Mouse (Mus musculus) MEL (cell line): ENCODE results near the gene Syp. TPM values are rescaled to one million over a fixed set of nuclear protein-coding genes. Genes with fewer than 3 reads are reported as not detected.

Source experiments
- DNase-seq: peaks from one replicate; pipeline ENCODE4 v3.0.0; 2011; ENCODE audit warnings: low read depth, low spot score
- H3K27ac ChIP-seq: 2 replicates; pipeline ENCODE4 v1.5.1; 2012; ENCODE audit warnings: low read depth, mild to moderate bottlenecking, control low read depth, low read length, moderate library complexity; ENCODE audit not compliant: control insufficient read depth
- H3K27me3 ChIP-seq, 2 experiments: fragments of 150-350 bp in 1 of 2; sonication (generic) in 1 of 2; 2 replicates each; pipeline ENCODE4 v1.6.1; 2012; ENCODE audit warnings: low read length in 2 of 2, mild to moderate bottlenecking in 2 of 2, improper control_type of control experiment in 1 of 2, moderate library complexity in 1 of 2; ENCODE audit not compliant: insufficient read depth in 2 of 2, control insufficient read depth in 1 of 2
- H3K36me3 ChIP-seq, 2 experiments: 2 replicates each; pipeline ENCODE4 v1.6.1; 2012 to 2014; ENCODE audit warnings: low read length in 2 of 2, improper control_type of control experiment in 1 of 2, inconsistent platforms in 1 of 2, mild to moderate bottlenecking in 1 of 2; ENCODE audit not compliant: insufficient read depth in 2 of 2, control insufficient read depth in 1 of 2
- H3K4me1 ChIP-seq, 2 experiments: fragments of 150-350 bp in 1 of 2; sonication (generic) in 1 of 2; 2 replicates each; pipeline ENCODE4 v1.6.1; 2012; ENCODE audit warnings: low read length in 2 of 2, improper control_type of control experiment in 1 of 2, mild to moderate bottlenecking in 1 of 2; ENCODE audit not compliant: insufficient read depth in 2 of 2, control insufficient read depth in 1 of 2
- H3K4me3 ChIP-seq, 2 experiments: fragments of 150-350 bp in 1 of 2; sonication (generic) in 1 of 2; 2 replicates each; pipeline ENCODE4 v1.5.1; 2012; ENCODE audit warnings: low read depth in 2 of 2, low read length in 2 of 2, mild to moderate bottlenecking in 2 of 2, moderate library complexity in 2 of 2, control low read depth in 1 of 2, improper control_type of control experiment in 1 of 2; ENCODE audit not compliant: control insufficient read depth in 1 of 2, insufficient read depth in 1 of 2
- H3K79me2 ChIP-seq: 2 replicates; pipeline ENCODE4 v1.6.1; 2012; ENCODE audit warnings: mild to moderate bottlenecking, low read length, moderate library complexity; ENCODE audit not compliant: control insufficient read depth, poor library complexity, insufficient read depth
- H3K9ac ChIP-seq: 2 replicates; pipeline ENCODE4 v1.6.1; 2012; ENCODE audit warnings: low read depth, mild to moderate bottlenecking, control low read depth, low read length, moderate library complexity; ENCODE audit not compliant: control insufficient read depth, poor library complexity, severe bottlenecking
- H3K9me3 ChIP-seq: fragments of 150-350 bp; sonication (generic); replicated peaks from 2 replicates; pipeline ENCODE4 v1.6.1; 2012; ENCODE audit warnings: mild to moderate bottlenecking, low read length, improper control_type of control experiment, moderate library complexity; ENCODE audit not compliant: insufficient read depth
- CHD2 ChIP-seq: IDR thresholded peaks from 2 replicates; pipeline ENCODE4 v1.6.1; 2011; ENCODE audit warnings: low read length, improper control_type of control experiment
- CTCF ChIP-seq, 3 experiments: IDR thresholded peaks in 2 of 3; conservative IDR thresholded peaks in 1 of 3; 2 replicates each; pipeline ENCODE4 v1.5.1; 2011 to 2012; ENCODE audit warnings: low read length in 3 of 3, low read depth in 2 of 3, mild to moderate bottlenecking in 2 of 3, improper control_type of control experiment in 1 of 3, inconsistent platforms in 1 of 3, mixed read lengths in 1 of 3, moderate library complexity in 1 of 3; ENCODE audit not compliant: control insufficient read depth in 1 of 3, insufficient read depth in 1 of 3, poor library complexity in 1 of 3, severe bottlenecking in 1 of 3
- ELF1 ChIP-seq: IDR thresholded peaks from 2 replicates; pipeline ENCODE4 v1.6.1; 2014; ENCODE audit warnings: low read depth, mild to moderate bottlenecking, inconsistent platforms, low read length, improper control_type of control experiment, moderate library complexity
- GABPA ChIP-seq: IDR thresholded peaks from 2 replicates; pipeline ENCODE4 v1.6.1; 2012; ENCODE audit warnings: low read depth, mild to moderate bottlenecking, inconsistent platforms, low read length, improper control_type of control experiment, moderate library complexity
- GATA1 ChIP-seq: IDR thresholded peaks from 2 replicates; pipeline ENCODE4 v1.6.1; 2011; ENCODE audit warnings: low read depth, low read length, improper control_type of control experiment
- HCFC1 ChIP-seq: IDR thresholded peaks from 2 replicates; pipeline ENCODE4 v1.6.1; 2012; ENCODE audit warnings: low read depth, mild to moderate bottlenecking, inconsistent platforms, low read length, improper control_type of control experiment, moderate library complexity
- JUND ChIP-seq: IDR thresholded peaks from 2 replicates; pipeline ENCODE4 v1.6.1; 2011; ENCODE audit warnings: low read depth, mild to moderate bottlenecking, improper control_type of control experiment, low read length
- KAT2A ChIP-seq: conservative IDR thresholded peaks from 2 replicates; pipeline ENCODE4 v1.6.1; 2012; ENCODE audit warnings: low read depth, low read length, improper control_type of control experiment, inconsistent platforms
- MAFK ChIP-seq: IDR thresholded peaks from 2 replicates; pipeline ENCODE4 v1.6.1; 2011; ENCODE audit warnings: low read depth, mild to moderate bottlenecking, low read length, improper control_type of control experiment, borderline replicate concordance
- MAX ChIP-seq: IDR thresholded peaks from 2 replicates; pipeline ENCODE4 v1.6.1; 2011; ENCODE audit warnings: low read length, improper control_type of control experiment
- MAZ ChIP-seq: IDR thresholded peaks from 2 replicates; pipeline ENCODE4 v1.6.1; 2012; ENCODE audit warnings: low read depth, mild to moderate bottlenecking, inconsistent platforms, low read length, improper control_type of control experiment
- MEF2A ChIP-seq: IDR thresholded peaks from 2 replicates; pipeline ENCODE4 v1.6.1; 2014; ENCODE audit warnings: low read depth, mild to moderate bottlenecking, inconsistent platforms, low read length, improper control_type of control experiment; ENCODE audit not compliant: poor library complexity, insufficient replicate concordance, severe bottlenecking; ENCODE audit errors: extremely low read depth
- MXI1 ChIP-seq: IDR thresholded peaks from 2 replicates; pipeline ENCODE4 v1.6.1; 2011; ENCODE audit warnings: mild to moderate bottlenecking, low read depth, low read length, improper control_type of control experiment
- MYB ChIP-seq: IDR thresholded peaks from 2 replicates; pipeline ENCODE4 v1.6.1; 2011; ENCODE audit warnings: mild to moderate bottlenecking, low read depth, low read length, improper control_type of control experiment
- MYC ChIP-seq: IDR thresholded peaks from 2 replicates; pipeline ENCODE4 v1.6.1; 2011; ENCODE audit warnings: low read depth, mild to moderate bottlenecking, low read length, improper control_type of control experiment, moderate library complexity
- POLR2AphosphoS2 ChIP-seq: IDR thresholded peaks from 2 replicates; pipeline ENCODE4 v1.6.1; 2011; ENCODE audit warnings: low read length, improper control_type of control experiment
- POLR2AphosphoS5 ChIP-seq: IDR thresholded peaks from 2 replicates; pipeline ENCODE4 v1.6.1; 2012; ENCODE audit warnings: low read depth, borderline replicate concordance, mild to moderate bottlenecking, inconsistent platforms, low read length, moderate library complexity, mixed read lengths
- RAD21 ChIP-seq: IDR thresholded peaks from 2 replicates; pipeline ENCODE4 v1.6.1; 2011; ENCODE audit warnings: mild to moderate bottlenecking, low read depth, low read length, improper control_type of control experiment
- RCOR1 ChIP-seq: IDR thresholded peaks from 2 replicates; pipeline ENCODE4 v1.6.1; 2012; ENCODE audit warnings: low read depth, mild to moderate bottlenecking, inconsistent platforms, low read length, improper control_type of control experiment
- SIN3A ChIP-seq: IDR thresholded peaks from 2 replicates; pipeline ENCODE4 v1.6.1; 2012; ENCODE audit warnings: low read length, improper control_type of control experiment, inconsistent platforms
- SMC3 ChIP-seq: IDR thresholded peaks from 2 replicates; pipeline ENCODE4 v1.6.1; 2011; ENCODE audit warnings: low read depth, low read length, improper control_type of control experiment
- TAL1 ChIP-seq: IDR thresholded peaks from 2 replicates; pipeline ENCODE4 v1.6.1; 2012; ENCODE audit warnings: mild to moderate bottlenecking, inconsistent platforms, low read length, moderate library complexity, mixed read lengths
- TBP ChIP-seq: IDR thresholded peaks from 2 replicates; pipeline ENCODE4 v1.8.0; 2011; ENCODE audit warnings: low read depth, low read length, improper control_type of control experiment
- TCF12 ChIP-seq: IDR thresholded peaks from 2 replicates; pipeline ENCODE4 v1.6.1; 2014; ENCODE audit warnings: low read depth, mild to moderate bottlenecking, inconsistent platforms, low read length, improper control_type of control experiment, moderate library complexity
- UBTF ChIP-seq: IDR thresholded peaks from 2 replicates; pipeline ENCODE4 v1.6.1; 2012; ENCODE audit warnings: low read depth, mild to moderate bottlenecking, inconsistent platforms, low read length, improper control_type of control experiment, moderate library complexity, borderline replicate concordance; ENCODE audit not compliant: insufficient read depth
- USF2 ChIP-seq, 2 experiments: IDR thresholded peaks; 2 replicates each; pipeline ENCODE4 v1.6.1; 2011 to 2012; ENCODE audit warnings: improper control_type of control experiment in 2 of 2, low read length in 2 of 2, borderline replicate concordance in 1 of 2, inconsistent platforms in 1 of 2, low read depth in 1 of 2, mild to moderate bottlenecking in 1 of 2; ENCODE audit not compliant: insufficient read depth in 1 of 2
- ZMIZ1 ChIP-seq: IDR thresholded peaks from 2 replicates; pipeline ENCODE4 v1.6.1; 2012; ENCODE audit warnings: low read depth, mild to moderate bottlenecking, inconsistent platforms, low read length, improper control_type of control experiment, moderate library complexity
- polyA plus RNA-seq, 2 experiments: library from polyadenylated mRNA; stranded (reverse) in 1 of 2; unstranded in 1 of 2; fragments of >175 nt in 1 of 2; fragments of >200 nt in 1 of 2; gene quantifications; 2 replicates each; pipeline versions ENCODE4 v1.2.1 to v1.2.4; 2012; ENCODE audit warnings: low replicate concordance in 2 of 2, low read depth in 1 of 2; ENCODE audit not compliant: insufficient read length in 2 of 2, insufficient read depth in 1 of 2, missing spikeins in 1 of 2
- total RNA-seq: library from RNA; depleted of rRNA; stranded (reverse); fragments of 300-350 nt; gene quantifications from 2 replicates; pipeline ENCODE4 v1.2.3, GENCODE M21; 2012

Gene Syp
- total and polyA plus RNA-seq, 3 experiments: 0.54 to 2.3 TPM; not detected in 1

GRCm38 (mm10) chrX:7688321-7688720 is 50.0 kb downstream of the Syp start:
- H3K36me3 ChIP-seq: no peaks in the 10 kb centered on the region
- TF ChIP-seq MEF2A (no peak), RAD21 (no peak), CTCF (IDR thresholded peaks at IDR 0.05 in 2 of 3, conservative IDR thresholded peaks at IDR 0.05 in 1 of 3; ENCODE audit: control insufficient read depth in 1 of 3, insufficient read depth in 1 of 3, low read depth in 2 of 3, low read length in 3 of 3, poor library complexity in 1 of 3, severe bottlenecking in 1 of 3) (no peak), POLR2AphosphoS2 (no peak), GABPA (no peak), GATA1 (no peak), SIN3A (no peak), ELF1 (no peak), MYC (no peak), USF2 (IDR thresholded peaks at IDR 0.05; ENCODE audit: borderline replicate concordance in 1 of 2, insufficient read depth in 1 of 2, low read depth in 1 of 2, low read length in 2 of 2) (no peak), MYB (no peak), RCOR1 (no peak), SMC3 (no peak), CHD2 (no peak), MAFK (no peak), UBTF (no peak), TCF12 (no peak), HCFC1 (no peak), ZMIZ1 (no peak)
- no peak overlapping the region for H3K9ac ChIP-seq
- no peaks in the 10 kb centered on the region for H3K9me3 ChIP-seq
- H3K4me1 ChIP-seq: no peaks in the 10 kb centered on the region
- H3K4me3 ChIP-seq: no peak overlapping the region
- no peak for DNase-seq
- peaks cover 26 to 42% of the 10 kb centered on the region in 2 experiments for H3K27me3 ChIP-seq
- no peak overlapping the region for H3K27ac ChIP-seq
- no peaks in the 10 kb centered on the region for H3K79me2 ChIP-seq

GRCm38 (mm10) chrX:7690486-7690885 is 52.2 kb downstream of the Syp start:
- no peak for TF ChIP-seq USF2 (IDR thresholded peaks at IDR 0.05; ENCODE audit: borderline replicate concordance in 1 of 2, insufficient read depth in 1 of 2, low read depth in 1 of 2, low read length in 2 of 2)
- no peak for TF ChIP-seq MXI1
- no peak for TF ChIP-seq HCFC1
- TF ChIP-seq JUND: no peak
- TF ChIP-seq KAT2A: no peak
- TF ChIP-seq MYC: no peak
- no peak for TF ChIP-seq MYB
- no peak for TF ChIP-seq POLR2AphosphoS2
- no peak for TF ChIP-seq TBP
- TF ChIP-seq MAX: no peak
- no peak for TF ChIP-seq ELF1
- no peak for TF ChIP-seq ZMIZ1
- TF ChIP-seq MAZ: no peak
- no peak for TF ChIP-seq MAFK
- TF ChIP-seq POLR2AphosphoS5: no peak
- no peak for TF ChIP-seq TAL1
- TF ChIP-seq CTCF (IDR thresholded peaks at IDR 0.05 in 2 of 3, conservative IDR thresholded peaks at IDR 0.05 in 1 of 3; ENCODE audit: control insufficient read depth in 1 of 3, insufficient read depth in 1 of 3, low read depth in 2 of 3, low read length in 3 of 3, poor library complexity in 1 of 3, severe bottlenecking in 1 of 3): no peak
- Histone ChIP-seq H3K4me1 (no peaks in the 10 kb centered on the region), H3K27ac (no peak overlapping the region), H3K9ac (no peak overlapping the region), H3K36me3 (no peaks in the 10 kb centered on the region), H3K4me3 (no peak overlapping the region), H3K79me2 (no peaks in the 10 kb centered on the region), H3K9me3 (no peaks in the 10 kb centered on the region), H3K27me3 (peaks cover 24 to 31% of the 10 kb centered on the region in 2 experiments)
- no peak for DNase-seq
